Mouse (Mus musculus) MEL-GATA-1-ER (cell line): ENCODE measurements around the gene Gm21663.
"Not testable (repeated sequence)": the region's sequence is repeated elsewhere in the genome, so short reads cannot be mapped to it uniquely, and the experiment has no call there.

Source experiments
- DNase-seq: peaks from one replicate; pipeline ENCODE4 v3.0.0-alpha.2; 2012; ENCODE audit warnings: low read depth; ENCODE audit errors: extremely low read depth

The Gm21663 gene

GRCm38 (mm10) chr5:25942281-25942680 lies at the start of gene Gm21663:
TSS of gene Gm21663 (minus strand) at chr5:25942381.
- DNase-seq: not testable (repeated sequence)

GRCm38 (mm10) chr5:25988550-25988949 lies 46.4 kb upstream of the Gm21663 start, which contains the start of gene Gm21698:
TSS of gene Gm21698 (minus strand) at chr5:25988650.
- DNase-seq: not testable (repeated sequence)

- not testable (repeated sequence) for DNase-seq
These were observed 30.4 kb upstream of the Gm21663 start, which contains the start of gene Gm21680 for GRCm38 (mm10) chr5:25972563-25972962. TSS of gene Gm21680 (minus strand) at chr5:25972663.

GRCm38 (mm10) chr5:25957050-25957449 lies 14.9 kb upstream of the Gm21663 start:
- not testable (repeated sequence) for DNase-seq

GRCm38 (mm10) chr5:25956611-25957010 lies 14.4 kb upstream of the Gm21663 start:
- not testable (repeated sequence) for DNase-seq

- DNase-seq: not testable (repeated sequence)
These were observed 12.1 kb upstream of the Gm21663 start, which contains the start of gene Gm21671 for GRCm38 (mm10) chr5:25954317-25954716. TSS of gene Gm21671 (minus strand) at chr5:25954417.

- not testable (repeated sequence) for DNase-seq
These were observed 3.2 kb upstream of the Gm21663 start for GRCm38 (mm10) chr5:25945391-25945790.

- no peak for DNase-seq
These were observed 50.9 kb downstream of the Gm21663 start for GRCm38 (mm10) chr5:25891321-25891720.

- DNase-seq: no peak
These were observed 52.3 kb downstream of the Gm21663 start for GRCm38 (mm10) chr5:25889746-25890382.

GRCm38 (mm10) chr5:25886708-25887107 lies 55.5 kb downstream of the Gm21663 start:
- DNase-seq: no peak
